Mouse (Mus musculus) small intestine, adult 2 months (tissue): ENCODE data around the gene Cldnd2.

ENCODE experiments used
- CTCF ChIP-seq: fragments of 200-500 bp; IDR thresholded peaks from 2 replicates; pipeline ENCODE4 v1.5.1; 2012; ENCODE audit warnings: low read depth, mild to moderate bottlenecking, control low read depth, inconsistent platforms, low read length, moderate library complexity, mixed read lengths; ENCODE audit not compliant: insufficient replicate concordance, insufficient read length; ENCODE audit errors: extremely low read depth
- POLR2A ChIP-seq: fragments of 200-500 bp; IDR thresholded peaks from 2 replicates; pipeline ENCODE4 v1.6.1; 2012; ENCODE audit warnings: low read depth, mild to moderate bottlenecking, control low read depth, inconsistent platforms, low read length, moderate library complexity

- TF ChIP-seq POLR2A (no peak), CTCF (no peak)
These were observed 35.8 kb downstream of the Cldnd2 start for GRCm38 (mm10) chr7:43476376-43476775.
